Mouse (Mus musculus) heart, adult 18-20 months (tissue): Measurements from ENCODE around the gene Nol4l. TPM values are rescaled to one million over a fixed set of nuclear protein-coding genes. Genes with fewer than 3 reads are reported as not detected.

Experiments used
- DNase-seq, 2 experiments: peaks; one replicate each; pipeline ENCODE4 v3.0.0; 2021 to 2022; ENCODE audit warnings: mixed read lengths in 1 of 2
- total RNA-seq, 2 experiments: library from RNA; stranded (reverse); gene quantifications; 2 replicates each; pipeline ENCODE4 v1.2.3; 2021

Nol4l gene
- total RNA-seq, 2 experiments from 2014 or later = 3.3 to 3.8 TPM

GRCm38 (mm10) chr2:153543911-153544730 is 14.3 kb upstream of the Nol4l start:
- DNase-seq = peak in 1 of 2 experiments; percentile 70

- no peak for DNase-seq
These were observed 13.3 kb upstream of the Nol4l start for GRCm38 (mm10) chr2:153542936-153543668.

DNA sequence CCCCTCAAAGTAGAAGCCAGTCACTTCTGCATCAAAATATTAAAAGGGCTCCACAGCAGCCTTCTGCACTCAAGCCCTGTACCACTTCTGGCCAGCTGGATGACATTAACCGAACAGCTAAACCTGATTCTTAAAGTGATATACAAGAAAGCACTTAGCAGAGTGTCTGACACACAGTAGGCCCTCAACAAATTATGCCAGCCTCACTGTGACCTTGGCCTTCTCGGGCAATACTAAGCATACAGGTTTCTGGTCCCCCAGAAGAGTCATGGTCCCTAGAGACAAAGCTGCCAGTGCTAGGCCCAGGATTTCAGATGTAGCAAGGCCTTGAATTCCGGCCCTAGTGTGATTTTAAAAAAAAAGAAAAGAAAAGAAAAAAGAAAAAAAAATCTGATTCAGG is 9.1 kb upstream of the Nol4l start:
- no peak for DNase-seq

DNA sequence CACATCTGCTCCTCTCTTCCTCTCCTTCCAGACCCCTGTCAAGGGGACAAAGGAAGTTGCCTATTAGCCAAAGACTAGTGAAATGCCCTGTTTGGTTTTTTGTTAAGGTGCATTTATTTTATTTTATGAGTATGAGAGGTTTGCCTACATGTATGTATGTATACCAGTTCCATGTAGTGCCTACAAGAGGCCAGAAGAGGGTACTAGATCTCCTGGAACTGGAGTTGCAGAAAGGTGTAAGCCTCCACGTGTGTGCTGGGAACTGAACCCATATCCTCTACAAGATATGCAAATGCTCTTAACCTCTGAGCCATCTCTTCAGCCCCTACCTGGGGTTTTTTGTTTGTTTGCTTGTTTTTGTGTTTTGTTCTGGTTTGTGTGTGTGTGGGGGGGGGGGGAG is 4.2 kb upstream of the Nol4l start:
- DNase-seq = no peak

DNA sequence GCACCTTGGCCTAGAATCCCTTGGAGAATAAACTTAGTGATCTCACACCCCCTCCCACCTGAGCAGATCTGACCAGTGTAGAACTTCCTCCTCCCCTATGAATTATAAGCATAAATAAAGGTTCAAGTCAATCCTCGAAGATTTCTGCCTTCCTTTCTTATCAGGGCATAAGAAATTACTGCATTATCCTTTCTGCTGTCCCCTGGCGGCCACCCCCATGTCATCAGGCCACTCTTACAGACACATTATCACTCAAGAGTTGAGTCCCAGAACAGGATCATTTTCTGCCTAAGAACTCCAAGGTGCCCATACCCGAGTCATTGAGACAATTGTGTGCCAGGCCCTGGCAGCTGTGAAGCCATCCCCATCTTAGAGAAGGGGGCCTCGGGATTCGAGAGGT is 1.2 kb upstream of the Nol4l start:
- DNase-seq = no peak

DNA sequence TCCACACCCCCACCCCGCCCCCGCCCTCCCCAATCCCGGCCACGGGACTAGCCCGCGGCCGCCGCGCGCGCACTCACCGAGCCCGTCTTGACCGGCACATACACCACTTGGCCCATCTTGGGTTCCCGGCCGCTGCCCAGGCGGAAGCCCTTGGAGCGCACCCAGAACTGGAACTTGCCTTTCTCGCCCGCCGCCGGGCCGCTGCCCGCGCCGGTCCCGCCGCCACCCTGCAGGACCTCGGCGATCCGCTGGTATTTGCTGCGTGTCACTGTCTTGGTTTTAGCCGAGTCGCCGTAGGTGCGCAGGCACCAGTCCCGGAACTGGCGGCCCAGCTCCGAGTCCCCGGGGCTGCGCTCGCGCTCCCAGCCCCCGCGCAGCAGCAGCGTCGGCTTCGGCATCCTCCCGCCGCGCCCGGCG is 398 bp downstream of the Nol4l start:
- DNase-seq = peak; percentile 38 to 70

GRCm38 (mm10) chr2:153528571-153529364 is 1.0 kb downstream of the Nol4l start:
- peak in 1 of 2 experiments; percentile 14 for DNase-seq

GRCm38 (mm10) chr2:153527580-153528531 is 1.9 kb downstream of the Nol4l start:
- peak; percentile 60 to 67 for DNase-seq

DNA sequence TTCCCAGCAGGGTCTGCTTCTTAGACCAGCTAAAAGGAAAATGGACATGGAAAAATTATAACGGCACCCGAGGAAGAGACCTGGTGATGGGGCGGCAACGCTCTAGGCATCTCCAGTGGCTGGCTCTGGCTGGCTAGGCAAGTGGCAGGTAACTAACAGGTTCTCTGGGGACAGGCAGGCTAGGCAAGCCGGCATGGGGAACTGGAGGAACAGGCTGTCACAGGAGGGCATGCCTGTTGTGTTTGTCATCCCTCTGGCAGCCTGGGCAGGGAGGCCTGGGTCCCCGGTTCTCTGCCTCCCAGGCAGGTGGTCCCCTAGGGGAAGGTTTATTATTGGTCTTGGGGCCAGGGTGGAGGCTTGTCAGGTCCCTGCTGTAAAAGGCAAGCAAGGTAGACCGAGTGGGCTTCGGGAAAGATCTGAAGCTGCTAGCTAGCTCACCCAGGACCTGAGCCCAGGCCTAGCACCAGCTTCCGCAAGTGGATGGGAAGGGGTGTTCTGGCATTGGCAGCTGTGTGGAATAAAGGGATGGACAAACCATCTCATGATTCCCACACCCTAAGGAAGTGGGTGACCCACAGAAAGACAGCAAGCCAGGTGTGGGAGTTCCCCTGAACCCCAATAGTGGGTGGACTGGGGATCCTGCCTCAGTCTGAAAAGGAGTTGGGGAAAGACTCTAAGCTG is 2.8 kb downstream of the Nol4l start:
- no peak for DNase-seq

- peak in 1 of 2 experiments; percentile 10 for DNase-seq
These were observed 3.9 kb downstream of the Nol4l start for GRCm38 (mm10) chr2:153525906-153526311.

GRCm38 (mm10) chr2:153524727-153525126 is 5.0 kb downstream of the Nol4l start:
- no peak for DNase-seq

GRCm38 (mm10) chr2:153523656-153524055 is 6.1 kb downstream of the Nol4l start:
- DNase-seq = no peak

- no peak for DNase-seq
These were observed 6.6 kb downstream of the Nol4l start for GRCm38 (mm10) chr2:153523143-153523542.

- no peak for DNase-seq
These were observed 7.5 kb downstream of the Nol4l start for GRCm38 (mm10) chr2:153522270-153522669.

GRCm38 (mm10) chr2:153520057-153520456 is 9.7 kb downstream of the Nol4l start:
- DNase-seq = no peak

DNA sequence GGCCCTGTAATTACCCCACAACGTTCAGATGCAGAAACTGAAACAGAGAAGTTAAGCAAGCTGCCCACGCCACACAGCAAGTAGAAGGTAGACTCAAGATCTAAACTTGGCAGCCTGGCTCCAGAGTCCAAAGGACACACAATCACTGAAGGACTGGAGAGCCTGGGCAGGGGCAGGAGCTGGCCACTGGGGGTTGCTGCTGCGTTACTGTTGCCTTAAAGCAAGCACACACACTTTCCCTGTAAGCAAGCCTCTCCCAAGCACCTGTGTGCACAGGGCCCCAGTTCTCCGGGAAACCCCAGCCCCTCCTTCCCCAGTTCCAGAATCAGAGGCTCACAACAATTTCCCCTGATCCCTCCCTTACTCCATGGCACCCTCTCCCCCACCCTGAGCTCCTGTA is 12.8 kb downstream of the Nol4l start:
- no peak for DNase-seq

GRCm38 (mm10) chr2:153515582-153515981 is 14.2 kb downstream of the Nol4l start:
- no peak for DNase-seq

DNA sequence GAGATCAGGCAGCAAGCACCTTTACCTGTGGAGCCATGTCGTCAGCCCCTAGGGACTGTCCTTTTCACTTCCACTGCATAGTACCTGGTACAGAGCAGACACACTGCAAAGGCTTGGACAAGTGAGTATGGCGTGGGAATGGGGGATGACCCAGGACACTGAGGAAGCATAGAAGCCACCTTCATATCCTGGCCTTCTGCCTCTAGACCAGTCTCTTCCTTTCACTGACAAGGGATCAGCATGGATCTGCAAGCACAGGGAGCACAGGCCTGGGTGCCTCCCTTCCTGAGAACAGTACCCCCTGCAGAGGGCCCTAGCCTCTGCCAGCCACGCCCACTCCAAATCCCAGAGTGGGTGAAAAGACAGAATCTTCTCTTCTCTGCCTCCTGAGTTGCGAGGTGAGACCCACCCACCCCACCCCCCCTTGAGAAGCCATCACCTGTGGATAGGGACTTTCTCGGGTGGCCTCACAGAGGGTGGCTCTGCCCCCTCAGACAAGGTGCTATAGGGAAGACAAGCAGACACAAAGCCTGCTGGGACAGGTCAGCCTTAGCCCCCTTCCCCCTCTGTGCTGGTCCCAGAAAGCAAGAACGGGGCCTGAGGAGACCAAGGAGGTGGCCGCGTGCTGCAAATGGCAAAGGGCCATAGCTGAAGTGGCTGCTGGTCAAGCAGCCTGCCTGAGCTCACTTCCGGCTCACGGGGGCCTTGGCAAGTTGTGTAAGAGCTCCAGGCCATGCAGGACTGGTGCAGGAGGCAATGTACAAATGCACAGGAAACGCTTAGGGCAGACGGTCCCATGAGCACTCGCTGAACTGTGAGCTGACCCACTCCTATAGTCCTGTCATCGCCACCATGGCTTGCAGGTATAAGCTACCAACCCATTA is 15.0 kb downstream of the Nol4l start:
- DNase-seq = peak in 1 of 2 experiments; percentile 23

DNA sequence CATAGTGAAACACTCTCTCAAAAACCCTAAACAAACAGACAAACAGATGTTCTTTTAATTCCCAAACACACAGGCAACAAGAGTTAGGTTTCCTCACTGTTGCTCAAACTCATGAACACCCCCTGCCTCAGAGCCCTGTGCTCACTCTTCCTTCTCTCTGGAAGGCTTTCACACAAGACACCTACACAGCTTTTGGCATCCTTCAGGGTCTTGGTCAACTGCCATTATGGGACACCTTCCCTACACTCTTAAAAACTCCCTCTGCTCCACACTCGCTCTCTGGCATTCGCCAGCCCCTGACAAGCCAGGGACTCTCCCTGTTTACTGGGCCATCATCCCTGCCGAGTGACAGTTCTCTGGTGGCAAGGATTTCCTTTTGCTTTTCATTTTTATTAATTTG is 15.8 kb downstream of the Nol4l start:
- no peak for DNase-seq
